Mouse (Mus musculus): ENCODE results near the gene Plxnd1.

Plxnd1 gene

GRCm38 (mm10) chr6:115957681-115958080, 37.1 kb downstream of the Plxnd1 start:
- DNase-seq (ENCODE audit: low read depth, low spot score): no peak

- no peak for DNase-seq (ENCODE audit: low read depth, low spot score)
Observed at GRCm38 (mm10) chr6:115956922-115957601, 37.7 kb downstream of the Plxnd1 start.

DNA sequence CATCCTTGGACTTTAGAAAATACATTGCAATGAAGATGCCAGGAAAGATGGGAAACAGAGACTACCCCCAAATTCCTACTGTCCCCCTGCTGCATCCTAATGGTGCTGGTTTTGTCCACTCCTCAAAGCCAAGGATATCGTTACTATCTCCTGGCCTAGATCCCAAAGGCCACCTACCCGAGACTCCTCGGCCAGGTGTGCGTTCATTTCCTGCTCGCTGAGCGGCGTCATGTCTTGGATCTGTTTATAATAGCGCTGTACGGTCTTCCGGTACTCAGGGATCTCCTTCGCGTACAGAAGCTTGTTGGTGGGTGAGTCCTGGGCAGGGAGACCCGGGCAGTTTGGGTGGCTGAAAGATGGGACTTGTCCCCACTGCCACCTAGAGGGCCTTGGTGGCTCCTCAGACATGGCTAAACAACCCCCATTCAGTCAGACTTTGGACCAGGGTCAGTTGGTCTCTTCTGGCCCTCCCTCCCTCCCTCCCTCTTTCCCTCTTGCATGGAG, 38.3 kb downstream of the Plxnd1 start:
- no peak for DNase-seq (ENCODE audit: low read depth, low spot score)

GRCm38 (mm10) chr6:115955664-115956063, 39.1 kb downstream of the Plxnd1 start:
- no peak for DNase-seq (ENCODE audit: low read depth, low spot score)

DNA sequence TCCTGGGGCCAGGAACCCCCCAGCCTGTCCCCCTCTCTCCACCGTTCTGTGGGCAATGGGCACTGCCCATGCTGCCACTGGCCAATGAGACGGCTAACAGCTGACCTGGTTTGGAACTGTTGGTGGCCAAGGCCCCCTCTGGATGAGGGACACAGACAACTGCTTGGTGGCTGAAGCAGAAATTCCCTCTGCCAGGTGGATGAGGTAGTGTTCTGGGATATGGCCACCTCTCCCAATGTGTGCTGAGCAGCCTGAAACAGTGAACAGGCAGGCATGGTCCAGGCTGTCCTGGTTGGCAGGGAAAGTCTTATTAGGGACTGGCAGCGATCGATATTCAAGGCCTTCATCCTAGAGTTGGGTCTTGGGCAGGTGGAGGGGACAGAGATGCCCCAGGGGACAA, 39.6 kb downstream of the Plxnd1 start:
- no peak for DNase-seq (ENCODE audit: low read depth, low spot score)

- DNase-seq (ENCODE audit: low read depth, low spot score): no peak
Observed at GRCm38 (mm10) chr6:115954506-115955074, 40.2 kb downstream of the Plxnd1 start.

DNA sequence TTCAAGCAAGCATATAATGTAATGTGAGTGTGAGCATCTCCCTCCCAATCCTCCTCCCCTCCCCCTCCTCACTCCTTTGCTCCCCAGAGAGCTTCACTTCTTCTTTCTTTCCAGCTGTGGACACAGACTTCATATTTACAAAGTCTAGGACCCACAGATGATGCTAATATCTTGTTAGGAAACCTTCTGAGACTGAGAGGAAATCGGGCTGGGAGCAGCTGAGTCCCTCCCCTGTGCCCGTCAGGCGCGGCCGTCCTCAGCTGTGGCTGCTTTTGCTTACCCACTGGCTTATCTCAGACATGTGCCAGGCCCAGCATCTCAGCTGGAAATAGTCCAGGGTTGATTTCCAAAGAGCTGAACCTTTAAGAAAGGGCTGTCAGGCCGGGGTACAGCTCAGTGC, 48.4 kb downstream of the Plxnd1 start:
- DNase-seq (ENCODE audit: low read depth, low spot score): no peak

- no peak for DNase-seq (ENCODE audit: low read depth, low spot score)
Observed at GRCm38 (mm10) chr6:115945633-115946032, 49.2 kb downstream of the Plxnd1 start.

- no peak for DNase-seq (ENCODE audit: low read depth, low spot score)
Observed at GRCm38 (mm10) chr6:115944638-115945037, 50.2 kb downstream of the Plxnd1 start, which contains the start of gene H1foo. TSS of gene H1foo (plus strand) at chr6:115944938.

DNA sequence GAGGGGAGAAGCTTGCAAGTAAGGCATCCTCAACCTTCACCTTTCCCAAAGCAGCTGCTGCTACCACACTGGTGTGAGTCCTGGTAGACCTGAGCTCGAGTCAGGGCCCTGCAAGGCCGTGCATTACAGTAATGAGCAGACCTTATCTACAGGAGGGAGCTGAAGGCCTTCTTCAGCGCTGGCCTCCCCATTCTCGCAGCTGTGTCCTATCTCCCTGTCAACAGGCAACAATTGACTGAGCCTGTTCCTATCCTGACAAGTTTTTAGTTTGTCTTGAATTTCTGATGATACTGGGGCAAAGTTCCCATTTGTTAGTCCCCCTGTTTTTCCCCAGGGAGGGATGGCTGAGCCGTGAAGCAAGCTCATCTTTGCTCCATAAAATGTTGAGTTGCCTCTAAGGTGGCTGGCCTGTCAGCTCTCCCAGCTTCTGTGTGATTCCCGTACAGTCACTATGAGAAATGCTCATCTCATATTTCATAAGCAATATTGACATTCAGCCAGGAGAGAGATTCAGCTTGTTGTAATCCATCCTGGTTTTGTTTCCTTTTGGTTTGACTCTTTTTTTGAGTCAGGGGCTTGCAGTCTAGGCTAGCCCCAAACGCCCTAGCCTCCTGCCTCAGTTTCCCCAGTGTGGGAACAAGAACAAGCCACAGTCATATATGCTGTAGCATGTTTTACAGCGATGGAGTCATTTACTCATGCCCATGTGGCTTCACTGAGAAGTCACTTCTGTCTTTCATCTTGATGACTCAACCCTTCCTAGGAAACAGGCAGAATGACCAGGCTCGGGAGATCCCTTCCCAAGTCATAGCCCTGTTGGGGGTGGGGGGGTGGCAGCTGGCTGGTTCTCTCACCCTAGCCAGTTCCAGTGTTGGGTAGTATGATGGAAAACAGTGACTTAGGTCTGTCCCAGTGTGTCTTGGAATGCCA, 51.0 kb downstream of the Plxnd1 start:
- DNase-seq (ENCODE audit: low read depth, low spot score): no peak

- DNase-seq (ENCODE audit: low read depth, low spot score): no peak
Observed at GRCm38 (mm10) chr6:115941128-115941527, 53.7 kb downstream of the Plxnd1 start.

DNA sequence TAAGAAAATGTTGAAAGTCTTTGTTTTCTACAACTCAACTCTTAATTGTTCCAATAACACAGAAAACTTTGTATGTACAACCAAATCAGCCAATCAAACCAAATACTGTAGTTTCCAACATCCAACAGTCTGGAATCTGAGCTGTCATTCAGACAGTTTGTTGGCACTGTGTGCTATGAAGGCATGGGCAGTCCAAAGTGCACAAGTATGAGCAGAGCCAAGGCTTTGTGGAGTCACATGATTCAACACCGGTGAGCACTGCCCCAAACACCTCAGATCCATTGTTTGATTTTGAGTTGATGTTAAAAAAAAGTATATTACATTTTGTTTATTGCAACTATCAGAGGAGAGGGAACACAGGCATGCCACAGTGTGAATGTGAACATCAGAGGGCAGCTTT, 54.2 kb downstream of the Plxnd1 start:
- no peak for DNase-seq (ENCODE audit: low read depth, low spot score)

DNA sequence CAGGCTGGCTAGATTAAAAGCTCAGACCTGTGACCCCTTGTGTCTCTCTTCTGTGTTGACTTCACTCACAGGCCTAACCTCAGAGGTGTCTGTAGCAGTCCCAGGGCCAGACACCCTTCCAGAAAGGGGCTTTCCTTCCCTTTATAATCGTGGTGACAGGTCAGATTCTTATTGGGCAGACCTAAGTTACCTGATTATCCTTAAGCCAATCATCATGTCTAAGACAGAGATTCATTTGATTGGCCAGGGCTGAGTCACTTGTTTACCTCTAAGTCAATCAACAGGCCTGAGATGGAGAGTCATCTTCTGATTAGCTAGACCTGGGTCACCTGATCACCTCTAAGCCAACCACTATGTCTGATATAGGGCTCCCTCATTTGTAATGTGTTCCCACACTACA, 56.0 kb downstream of the Plxnd1 start:
- no peak for DNase-seq (ENCODE audit: low read depth, low spot score)

GRCm38 (mm10) chr6:115938011-115938410, 56.8 kb downstream of the Plxnd1 start:
- DNase-seq (ENCODE audit: low read depth, low spot score): no peak

- DNase-seq (ENCODE audit: low read depth, low spot score): no peak
Observed at GRCm38 (mm10) chr6:115935544-115935943, 59.3 kb downstream of the Plxnd1 start.

DNA sequence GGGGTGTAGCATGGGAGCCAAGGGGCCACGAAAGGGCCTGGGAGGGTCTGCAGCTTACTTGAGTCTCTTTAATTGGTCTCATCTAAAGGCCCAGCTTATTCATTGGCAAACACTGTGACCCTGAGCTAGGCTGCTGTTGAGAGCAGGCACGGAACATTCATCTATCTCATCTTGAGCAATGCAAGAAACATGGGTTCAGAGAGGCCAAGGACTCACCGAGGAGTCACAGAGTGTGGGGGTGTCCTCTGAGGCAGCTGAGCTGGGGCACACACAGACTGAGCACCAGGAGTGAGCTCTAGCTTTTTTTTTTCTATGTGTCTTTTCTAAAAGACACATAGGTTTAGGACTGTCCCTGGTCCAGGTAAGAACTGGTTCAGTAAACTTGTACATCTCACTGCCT, 62.4 kb downstream of the Plxnd1 start:
- no peak for DNase-seq (ENCODE audit: low read depth, low spot score)

DNA sequence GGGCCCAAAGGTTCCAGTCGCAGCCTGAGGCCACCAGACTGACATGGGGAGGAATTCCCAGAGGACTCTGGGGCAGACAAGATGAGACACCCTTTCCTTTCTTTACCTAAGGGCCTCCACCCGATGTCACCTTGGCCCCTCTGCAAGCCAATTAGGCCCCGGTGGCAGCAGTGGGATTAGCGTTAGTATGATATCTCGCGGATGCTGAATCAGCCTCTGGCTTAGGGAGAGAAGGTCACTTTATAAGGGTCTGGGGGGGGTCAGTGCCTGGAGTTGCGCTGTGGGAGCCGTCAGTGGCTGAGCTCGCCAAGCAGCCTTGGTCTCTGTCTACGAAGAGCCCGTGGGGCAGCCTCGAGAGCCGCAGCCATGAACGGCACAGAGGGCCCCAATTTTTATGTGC, 63.2 kb downstream of the Plxnd1 start, which contains the start of gene Rho:
Rho (plus strand) TSS at position 110 of the 400 bp plus-strand sequence.
- peak; percentile 58 for DNase-seq (ENCODE audit: low read depth, low spot score)

GRCm38 (mm10) chr6:115930018-115930417, 64.8 kb downstream of the Plxnd1 start:
- no peak for DNase-seq (ENCODE audit: low read depth, low spot score)

DNA sequence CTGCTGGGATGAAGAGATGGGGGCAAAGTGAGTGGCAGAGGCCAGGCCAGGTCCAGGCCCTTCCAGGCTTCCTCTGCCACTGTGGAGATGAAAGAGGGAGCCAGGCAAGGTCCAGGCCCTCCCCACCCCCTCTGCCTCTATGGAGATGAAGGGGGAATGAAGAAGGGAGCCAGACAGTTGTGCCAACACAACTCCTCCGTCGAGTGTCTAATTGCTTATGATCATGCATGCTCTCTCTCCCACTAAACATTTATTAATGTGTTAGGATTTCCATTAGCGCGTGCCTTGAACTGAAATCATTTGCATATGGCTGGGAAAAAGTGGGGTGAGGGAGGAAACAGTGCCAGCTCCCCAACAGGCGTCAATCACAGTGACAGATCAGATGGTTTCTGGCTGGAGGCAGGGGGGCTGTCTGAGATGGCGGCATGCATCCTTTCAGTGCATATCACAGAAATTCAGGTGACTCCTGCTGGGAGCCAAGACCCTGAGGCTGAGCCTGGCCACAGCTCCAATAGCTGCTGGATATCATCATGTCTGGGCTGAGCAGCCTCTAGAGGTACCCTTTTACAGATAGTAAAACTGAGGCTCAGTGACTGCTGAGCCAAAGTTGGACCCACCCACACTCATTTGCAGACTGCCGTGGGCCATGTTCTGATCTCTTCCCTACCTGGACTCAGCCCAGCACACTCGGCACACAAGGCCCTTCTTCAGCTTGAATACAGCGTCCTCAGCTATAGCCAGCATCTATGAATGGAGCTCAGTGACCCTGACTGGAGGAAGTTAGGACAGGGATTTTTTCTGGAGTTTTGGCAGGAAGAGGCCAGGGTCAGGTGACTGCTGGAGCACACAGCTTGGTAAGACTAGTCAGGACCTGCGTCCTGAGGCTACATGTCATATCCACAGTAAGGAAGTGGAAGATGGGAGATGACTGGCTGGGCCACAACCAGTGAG, 67.2 kb downstream of the Plxnd1 start:
- DNase-seq (ENCODE audit: low read depth, low spot score): no peak

DNA sequence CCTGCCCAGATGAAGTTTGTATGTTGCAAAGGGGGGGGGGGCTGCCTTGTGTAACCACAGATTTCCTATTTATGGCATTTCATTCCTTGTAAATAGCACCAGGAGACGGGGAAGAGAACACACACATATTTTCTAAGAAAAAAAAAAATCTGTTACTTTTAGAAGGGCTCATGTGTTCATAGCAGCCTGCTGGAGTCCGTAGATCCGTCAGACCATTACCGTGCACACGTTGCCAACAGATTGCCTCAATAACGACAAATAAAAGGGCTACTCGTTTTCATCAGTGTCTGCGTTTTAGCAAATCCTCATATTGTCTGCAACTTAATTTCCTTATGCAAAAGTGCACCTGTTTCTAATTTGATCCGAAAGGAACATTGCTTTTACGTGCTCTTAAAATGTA, 68.4 kb downstream of the Plxnd1 start:
- no peak for DNase-seq (ENCODE audit: low read depth, low spot score)

DNA sequence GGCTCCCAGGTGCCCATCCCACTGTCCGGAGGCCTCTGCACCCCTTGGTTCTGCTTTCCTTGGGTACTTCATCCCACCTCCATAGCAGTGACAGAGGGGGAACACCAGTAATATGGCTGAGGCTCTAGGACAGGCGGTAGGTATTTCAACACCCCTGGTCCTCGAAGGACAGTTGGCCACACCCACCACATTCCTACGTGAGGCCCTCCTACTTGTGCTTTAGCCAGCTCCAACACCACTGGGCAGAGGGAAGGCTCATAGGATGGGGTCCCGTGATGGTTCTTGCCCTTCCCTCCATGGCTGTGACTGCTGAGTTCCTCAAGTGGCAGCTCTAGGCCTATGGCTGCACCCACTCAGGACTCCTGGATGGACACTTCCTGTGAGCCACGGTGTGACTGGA, 70.0 kb downstream of the Plxnd1 start:
- no peak for DNase-seq (ENCODE audit: low read depth, low spot score)

Data from retina, postnatal 7 days (tissue).